Mouse (Mus musculus) cortical plate, adult 2 months (tissue): ENCODE measurements around the gene Lipc.

Experiments
- CTCF ChIP-seq: fragments of 200-500 bp; IDR thresholded peaks from 2 replicates; pipeline ENCODE4 v1.5.1; 2011; ENCODE audit warnings: mild to moderate bottlenecking, control low read depth, low read length; ENCODE audit not compliant: insufficient read depth; ENCODE audit errors: extremely low read depth
- POLR2A ChIP-seq: fragments of 200-500 bp; IDR thresholded peaks from 2 replicates; pipeline ENCODE4 v1.6.1; 2011; ENCODE audit warnings: mild to moderate bottlenecking, low read length, control low read depth; ENCODE audit not compliant: insufficient read depth; ENCODE audit errors: extremely low read depth

DNA sequence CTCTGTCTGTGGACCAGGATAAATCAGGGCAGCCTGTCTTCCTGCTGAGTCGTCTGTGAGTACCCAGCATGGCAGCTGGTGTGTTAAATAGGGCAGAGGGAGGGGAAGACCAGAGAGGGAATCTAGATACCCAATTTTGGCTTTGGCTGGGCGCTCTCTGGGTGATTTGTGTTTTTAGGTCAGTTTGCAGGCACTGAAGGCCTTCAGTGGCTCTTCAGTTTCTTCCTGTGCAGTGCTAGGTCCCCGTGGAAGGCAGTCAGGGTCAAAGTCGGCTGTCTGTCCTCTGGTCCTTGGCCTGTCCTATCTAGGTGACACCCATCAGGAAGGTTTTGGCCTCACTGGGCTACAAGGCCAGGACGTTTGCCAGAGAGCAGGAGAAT lies 21.4 kb downstream of the Lipc start:
- TF ChIP-seq POLR2A (no peak), CTCF (no peak)
